Mouse (Mus musculus): ENCODE measurements around the gene Atxn10.

The Atxn10 gene

DNA sequence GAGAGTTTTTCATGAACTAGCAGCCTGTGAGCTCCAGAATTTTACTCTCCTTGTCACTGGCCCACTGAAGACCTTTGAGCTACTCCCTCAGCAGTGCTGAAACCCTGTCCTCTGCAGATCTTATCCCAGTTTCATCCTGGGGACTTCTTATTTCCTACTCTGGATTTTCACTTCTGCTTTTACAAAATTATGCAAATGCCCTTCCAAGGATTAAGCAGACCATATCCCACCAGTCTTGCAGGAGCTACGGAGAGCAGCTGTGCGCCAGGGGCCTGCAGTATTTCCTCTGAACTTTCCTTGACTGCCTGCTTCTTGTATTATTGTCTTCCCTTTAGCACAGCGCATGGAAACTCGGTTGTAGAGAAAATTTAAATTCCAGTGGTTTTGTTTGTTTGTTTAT is 68.7 kb downstream of the Atxn10 start:
- no peak for DNase-seq (ENCODE audit: low spot score)

DNA sequence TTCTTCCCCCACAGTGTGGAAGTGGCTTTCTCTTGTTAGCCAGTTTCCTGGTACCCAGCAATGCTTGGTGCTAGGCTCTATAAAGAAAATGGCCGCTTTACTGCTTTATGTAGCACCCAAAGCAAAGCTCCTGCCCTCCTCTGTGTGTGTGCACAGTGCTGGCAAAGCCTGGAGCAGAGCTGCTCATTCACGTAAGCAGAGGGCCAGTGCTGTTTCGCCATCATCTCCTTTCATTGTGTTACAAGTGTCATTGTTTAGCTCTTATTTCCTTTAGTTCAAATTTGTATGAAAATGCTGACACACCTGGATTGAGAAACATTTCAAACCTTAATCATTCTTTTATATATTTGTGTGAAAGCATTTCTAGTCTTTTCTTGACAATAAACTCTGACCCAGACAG is 69.5 kb downstream of the Atxn10 start:
- DNase-seq (ENCODE audit: low spot score) = no peak

DNA sequence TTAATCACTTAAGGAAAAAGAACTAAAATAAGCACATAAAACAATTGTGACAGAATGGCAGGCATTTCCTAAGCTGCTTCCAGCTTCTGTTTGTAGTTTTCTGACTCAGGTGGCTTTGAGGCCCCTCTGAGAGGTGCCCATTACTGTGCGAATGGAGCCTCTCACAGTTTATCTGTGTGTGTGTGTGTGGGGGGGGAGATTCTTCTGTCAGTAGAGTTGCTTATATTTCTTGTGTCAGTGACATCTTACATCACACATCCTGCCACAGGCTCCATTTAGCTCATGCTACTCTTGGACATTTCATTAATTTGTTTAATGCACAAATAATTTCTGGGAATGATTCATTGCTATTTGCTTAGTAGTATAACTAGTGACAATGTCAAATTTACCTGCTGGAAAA is 70.8 kb downstream of the Atxn10 start:
- no peak for DNase-seq (ENCODE audit: low spot score)

DNA sequence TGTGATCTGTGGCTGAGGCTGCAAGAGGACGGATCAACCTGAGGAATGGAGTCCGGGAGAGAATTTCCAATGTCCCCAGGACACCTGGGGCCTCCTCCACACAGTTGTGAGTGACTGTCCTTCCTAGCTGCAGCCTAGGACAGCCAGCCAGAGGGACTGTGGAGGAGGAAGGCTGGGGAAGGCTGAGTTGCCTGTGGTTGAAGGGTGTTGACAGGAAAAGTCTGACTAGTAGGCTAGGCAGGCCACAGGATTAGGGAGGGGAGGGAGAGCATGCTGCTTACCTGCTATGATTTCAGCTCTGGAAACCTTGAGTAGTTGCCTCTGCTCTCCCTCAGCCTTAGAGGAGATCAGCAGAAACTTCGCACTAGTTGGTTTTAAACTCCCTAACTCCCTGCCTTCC is 71.3 kb downstream of the Atxn10 start:
- no peak for DNase-seq (ENCODE audit: low spot score)

DNA sequence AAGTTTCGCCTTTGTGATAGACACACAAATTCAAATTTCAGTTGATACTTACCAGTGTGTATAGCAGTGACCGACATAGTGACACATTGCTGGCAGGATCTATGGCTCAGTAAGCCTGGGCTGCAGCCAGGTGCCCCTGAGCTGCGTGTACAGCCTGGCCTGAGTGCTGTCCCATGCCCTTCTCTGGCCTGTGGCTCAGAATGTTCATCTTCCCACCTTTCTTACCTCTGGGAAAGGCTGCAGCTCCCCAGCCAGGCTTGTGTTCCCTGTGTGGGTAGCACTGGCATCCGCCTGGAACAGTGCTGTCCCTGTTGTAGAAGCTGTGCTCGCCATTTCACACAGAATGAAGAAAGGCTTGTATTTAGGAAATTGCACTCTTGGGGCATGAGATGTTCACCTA is 72.7 kb downstream of the Atxn10 start:
- DNase-seq (ENCODE audit: low spot score) = no peak

DNA sequence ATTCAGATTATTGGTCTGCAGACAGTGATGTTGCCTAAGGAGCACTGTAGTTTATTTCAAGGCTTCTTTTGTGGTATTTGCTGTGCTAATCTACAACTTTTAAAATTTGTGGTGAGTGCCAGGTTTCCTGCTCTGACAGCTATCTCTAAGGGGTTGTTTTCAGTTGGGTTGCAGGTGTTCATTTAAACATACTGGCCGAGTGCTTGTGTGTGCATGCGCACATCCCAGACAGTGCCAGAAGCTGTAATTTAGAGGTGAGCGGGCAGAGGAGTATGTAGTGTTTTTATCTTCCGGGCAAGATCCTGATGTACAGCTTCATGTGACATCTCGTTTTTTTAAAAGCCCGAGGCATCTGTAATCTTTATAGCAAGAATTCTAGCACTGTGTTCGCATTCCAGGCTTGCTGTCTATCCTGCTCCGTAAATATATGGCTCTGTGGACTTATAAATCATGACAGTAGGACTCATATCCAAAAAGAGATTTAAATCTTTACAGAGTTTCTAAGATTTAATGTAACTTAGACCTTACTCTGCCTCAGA is 73.3 kb downstream of the Atxn10 start:
- DNase-seq (ENCODE audit: low spot score) = no peak

DNA sequence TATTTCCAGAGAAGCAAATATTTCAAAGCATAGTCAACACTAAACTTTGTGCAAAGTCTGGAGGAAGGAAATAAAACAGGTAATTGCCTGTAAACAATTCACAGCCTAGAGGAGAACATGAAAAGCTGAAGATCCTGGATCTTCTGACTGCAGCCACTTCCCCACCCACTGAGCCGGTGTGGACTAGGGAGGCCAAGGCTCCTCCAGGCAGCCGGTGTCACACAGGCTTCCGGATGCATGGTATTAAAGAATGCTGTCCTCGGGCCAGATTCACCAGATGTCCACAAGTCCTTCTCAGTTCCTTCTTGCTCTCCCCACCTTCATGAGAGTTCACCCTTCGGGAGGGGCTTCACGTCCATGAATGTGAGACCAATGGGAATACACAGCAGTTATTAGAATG is 73.8 kb downstream of the Atxn10 start:
- no peak for DNase-seq (ENCODE audit: low spot score)

DNA sequence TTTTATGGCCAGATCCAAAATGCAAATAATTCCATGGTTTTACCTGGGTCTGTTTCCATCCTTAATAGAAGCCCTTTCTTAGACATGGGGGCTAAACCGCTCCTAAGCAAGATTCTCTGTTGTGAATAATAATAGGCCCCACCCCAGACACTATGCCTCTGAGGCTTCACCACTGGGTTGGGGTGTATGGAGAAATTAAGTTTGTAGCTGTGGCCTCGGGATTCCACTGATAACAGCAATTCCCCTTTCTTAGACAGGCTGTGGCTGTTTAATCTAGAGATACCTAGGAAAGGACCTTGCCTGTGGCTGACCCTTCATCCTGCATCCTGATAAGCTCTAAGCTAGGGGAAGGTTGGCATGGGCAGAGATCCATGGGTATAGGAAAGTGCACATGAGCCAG is 78.6 kb downstream of the Atxn10 start:
- no peak for DNase-seq (ENCODE audit: low spot score)

DNA sequence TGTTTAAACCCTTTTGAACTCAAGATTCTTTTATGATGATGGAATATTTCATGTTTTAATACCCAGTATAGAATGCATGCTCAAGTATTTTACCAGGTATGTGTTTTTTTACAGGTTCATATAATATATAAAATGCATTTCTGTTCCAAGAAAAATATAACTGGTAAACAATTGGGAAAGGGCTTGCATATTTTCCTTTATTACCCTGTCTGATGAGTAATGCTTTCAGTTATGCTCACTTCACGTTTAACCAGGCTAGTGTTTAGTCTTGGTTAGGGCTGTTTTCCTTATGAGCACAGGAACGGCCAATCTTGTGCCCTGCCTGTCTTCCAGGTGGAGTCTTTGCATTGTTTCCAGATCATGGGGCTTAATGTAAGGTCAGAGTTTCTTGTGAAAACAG is 84.6 kb downstream of the Atxn10 start:
- no peak for DNase-seq (ENCODE audit: low spot score)

DNA sequence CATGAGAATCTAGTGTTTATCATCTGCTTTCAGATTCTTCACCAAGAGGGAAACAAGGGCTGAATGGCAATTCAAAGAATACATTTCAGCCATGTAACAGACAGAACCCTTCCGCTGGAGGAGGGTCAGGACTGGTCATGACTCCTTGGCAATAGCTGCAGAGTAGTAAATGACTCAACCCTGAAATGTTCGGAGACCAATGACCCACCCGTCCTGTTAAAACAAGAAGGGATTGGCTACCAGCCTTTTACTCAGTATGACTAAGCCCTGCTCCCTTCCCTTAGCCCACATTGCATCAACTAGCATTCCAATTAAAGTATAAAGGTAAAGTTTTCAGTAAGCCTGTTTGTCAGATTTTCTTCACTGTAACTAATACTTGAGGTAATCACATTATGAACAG is 88.2 kb downstream of the Atxn10 start:
- no peak for DNase-seq (ENCODE audit: low spot score)

DNA sequence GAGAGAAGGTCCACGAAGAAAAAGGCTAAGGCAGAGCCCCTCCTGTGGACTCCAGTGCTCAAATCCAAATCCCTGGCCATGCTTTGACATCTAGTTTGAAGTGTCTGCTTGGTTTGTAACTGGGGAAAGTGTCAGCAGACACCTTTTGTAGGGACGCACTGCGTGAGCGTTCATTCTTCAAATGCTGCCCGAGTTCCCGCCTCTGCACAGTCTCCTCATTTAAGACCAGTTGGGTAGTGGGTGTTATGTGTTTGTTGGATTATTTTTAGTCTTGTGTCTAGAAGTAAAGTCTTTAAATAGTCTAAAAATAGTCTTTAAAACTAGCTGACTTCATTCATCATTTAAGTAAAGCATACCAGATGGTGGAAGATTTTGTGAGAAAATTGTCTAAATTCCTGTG is 92.1 kb downstream of the Atxn10 start:
- DNase-seq (ENCODE audit: low spot score) = no peak

DNA sequence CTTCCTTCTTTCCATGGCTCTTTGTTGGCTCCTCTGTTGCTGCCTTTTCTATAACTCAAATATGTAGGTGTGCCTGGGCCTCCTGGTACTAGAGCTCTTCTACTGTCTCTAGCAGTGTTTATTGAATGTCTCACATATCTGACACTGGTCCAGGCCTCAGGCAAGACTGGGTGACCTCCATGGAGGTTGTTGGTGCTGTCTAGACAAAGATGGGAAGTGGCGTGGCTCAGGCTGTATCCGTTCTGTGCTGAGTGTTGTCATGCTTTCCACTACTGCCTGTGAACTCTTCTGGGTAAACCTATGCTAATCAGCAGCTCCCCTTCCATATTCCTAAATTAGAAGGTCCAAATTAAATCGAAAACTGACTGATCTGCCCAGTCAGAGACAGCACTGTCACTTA is 106.5 kb downstream of the Atxn10 start:
- no peak for DNase-seq (ENCODE audit: low spot score)

DNA sequence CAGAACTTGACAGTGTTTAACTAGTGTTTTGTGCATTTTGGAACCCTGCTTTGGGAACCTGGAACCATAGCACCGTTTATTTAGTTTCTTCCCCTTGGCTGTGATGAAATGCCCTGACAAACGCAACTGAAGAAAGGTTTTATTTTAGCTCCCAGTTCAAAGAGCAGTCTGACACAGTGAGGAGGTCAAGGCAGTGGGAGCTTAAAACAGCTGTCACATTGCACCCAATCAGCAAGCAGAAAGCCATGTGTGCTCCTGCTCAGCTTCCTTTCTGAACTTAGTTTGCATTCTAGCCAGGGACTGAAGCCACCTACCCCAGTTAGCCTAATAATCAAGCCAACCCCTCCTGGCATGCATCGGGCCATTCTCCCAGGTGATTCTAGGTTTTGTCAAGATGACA is 110.6 kb downstream of the Atxn10 start:
- no peak for DNase-seq (ENCODE audit: low spot score)

DNA sequence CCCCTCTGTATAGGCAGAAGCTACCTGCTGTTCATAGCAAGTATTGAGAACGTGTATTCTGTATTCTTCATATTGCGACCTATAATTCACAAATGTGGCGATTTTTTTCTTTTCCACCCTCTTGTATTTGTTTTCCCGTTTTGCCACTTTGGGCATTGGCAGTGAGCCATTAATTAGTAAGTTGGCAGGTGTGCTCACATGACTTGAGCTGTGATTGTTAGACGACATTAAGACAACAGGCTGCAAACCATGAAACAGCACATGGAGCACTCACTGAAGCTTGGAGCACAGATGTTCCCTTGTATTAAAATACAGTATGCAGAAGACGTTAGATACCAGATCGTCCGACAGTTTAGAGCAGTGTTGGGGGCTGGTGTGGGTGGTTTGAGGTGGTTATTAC is 120.8 kb downstream of the Atxn10 start:
- no peak for DNase-seq (ENCODE audit: low spot score)

DNA sequence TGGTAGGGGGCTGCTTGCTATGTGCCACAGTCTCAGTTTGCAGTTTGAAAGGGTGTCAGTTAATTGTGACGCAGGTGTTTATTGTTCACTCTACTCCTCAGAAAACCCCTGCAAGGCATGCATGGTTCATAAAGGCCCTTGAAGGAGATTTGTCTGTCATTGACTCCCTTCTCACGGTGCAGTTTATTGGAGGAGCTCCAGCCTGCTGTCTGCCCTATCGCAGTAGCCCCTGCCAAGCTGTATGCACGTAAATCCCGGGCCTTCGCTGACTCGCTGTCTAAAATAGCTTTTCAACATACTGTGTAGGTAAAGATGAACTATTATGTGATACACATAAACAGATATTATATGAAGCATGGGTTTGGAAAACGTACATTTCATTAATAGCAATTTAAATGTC is 121.8 kb downstream of the Atxn10 start:
- no peak for DNase-seq (ENCODE audit: low spot score)

DNA sequence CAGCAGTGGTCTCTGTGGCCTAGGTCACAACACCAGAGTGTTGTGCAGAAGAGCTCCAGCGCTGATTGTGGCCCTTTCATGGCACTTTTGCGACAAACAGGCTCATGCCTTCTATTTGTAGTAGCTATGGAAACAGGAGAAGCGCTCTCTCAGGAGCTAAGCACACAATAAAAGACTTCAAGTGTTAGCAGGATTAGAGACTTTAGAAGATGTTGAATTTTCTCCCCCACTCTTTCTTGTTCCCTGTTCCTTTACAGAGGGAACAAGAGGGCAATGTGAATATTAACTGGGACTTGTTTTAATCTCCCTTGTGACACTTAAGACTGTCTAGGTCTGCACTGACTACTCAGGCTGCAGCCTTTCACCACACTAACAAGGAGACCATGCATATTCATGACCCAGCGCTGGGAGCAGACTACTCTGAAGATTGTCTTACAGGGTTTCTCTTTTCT is 122.6 kb downstream of the Atxn10 start:
- DNase-seq (ENCODE audit: low spot score) = peak; percentile 72

DNA sequence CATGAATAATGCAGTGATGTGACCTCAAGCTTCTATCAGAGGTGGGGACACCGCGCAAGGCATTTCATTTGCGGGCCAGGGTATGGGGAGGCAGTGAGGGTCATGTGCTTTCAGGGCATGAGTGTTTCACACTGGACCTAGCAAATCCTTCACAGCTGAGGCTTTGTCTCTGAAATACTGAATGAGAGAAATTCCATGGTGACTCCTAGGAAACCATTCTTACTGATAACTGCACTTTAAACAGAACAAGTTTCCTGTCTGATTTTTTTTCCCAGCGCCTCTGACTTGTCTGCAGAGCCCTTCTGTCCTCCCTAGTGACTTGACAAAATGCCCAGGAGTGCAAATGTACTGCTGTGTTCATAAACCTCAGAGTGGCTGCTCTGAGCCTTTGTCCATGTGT is 125.5 kb downstream of the Atxn10 start:
- DNase-seq (ENCODE audit: low spot score) = peak; percentile 89

DNA sequence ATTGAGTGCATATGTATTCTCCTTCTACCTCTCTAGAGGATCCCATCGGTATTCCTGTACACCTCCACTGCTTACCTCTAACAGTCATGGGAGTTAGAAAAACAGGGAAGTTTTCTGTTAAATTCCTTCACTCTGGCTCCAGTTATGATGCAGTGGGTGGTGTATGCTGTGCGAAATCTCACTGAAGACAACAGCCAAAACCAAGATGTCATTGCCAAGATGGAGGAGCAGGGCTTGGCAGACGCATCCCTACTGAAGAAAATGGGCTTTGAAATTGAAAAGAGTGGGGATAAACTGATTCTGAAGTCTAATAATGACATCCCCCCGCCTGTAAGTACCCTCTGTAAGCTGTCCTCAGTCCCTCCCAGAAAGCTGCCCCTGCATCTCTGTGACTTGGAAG is 126.1 kb downstream of the Atxn10 start:
- DNase-seq (ENCODE audit: low spot score) = no peak

DNA sequence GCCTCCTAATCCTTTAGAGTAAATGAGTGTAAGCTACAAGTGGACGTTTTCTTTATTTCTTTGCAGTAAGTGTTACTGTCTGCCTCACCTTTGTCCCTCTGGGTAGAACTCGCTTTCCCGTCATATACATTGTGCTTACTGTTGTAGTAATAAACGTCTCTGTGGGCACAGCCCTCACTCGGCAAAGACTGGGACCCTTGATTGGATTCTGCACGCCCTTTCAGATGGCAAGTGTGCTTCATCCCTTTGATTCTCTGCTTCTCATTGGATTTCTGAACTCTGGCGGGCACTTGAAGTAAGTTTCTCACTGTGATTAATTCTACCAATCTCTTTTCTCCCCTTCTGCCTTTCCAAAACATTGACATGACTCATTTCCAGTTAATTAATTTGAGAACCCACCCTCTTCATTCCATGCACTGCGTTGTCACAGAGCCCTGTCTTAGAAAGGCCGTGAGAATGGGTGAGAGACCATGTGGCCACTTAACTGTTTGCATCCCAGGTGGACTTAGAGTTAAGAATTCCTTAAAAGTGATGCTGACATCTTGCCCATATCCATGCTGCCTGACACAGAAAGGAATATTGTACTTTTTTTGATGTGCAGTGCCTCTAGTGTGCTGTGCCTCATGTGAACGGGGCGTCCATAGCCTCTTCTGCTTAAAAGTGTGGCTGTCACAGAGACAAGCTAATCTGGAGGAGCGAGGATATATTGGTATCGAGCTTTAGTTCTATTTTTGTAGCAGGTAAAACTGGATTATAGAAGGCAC is 127.2 kb downstream of the Atxn10 start:
- peak; percentile 61 for DNase-seq (ENCODE audit: low spot score)

DNA sequence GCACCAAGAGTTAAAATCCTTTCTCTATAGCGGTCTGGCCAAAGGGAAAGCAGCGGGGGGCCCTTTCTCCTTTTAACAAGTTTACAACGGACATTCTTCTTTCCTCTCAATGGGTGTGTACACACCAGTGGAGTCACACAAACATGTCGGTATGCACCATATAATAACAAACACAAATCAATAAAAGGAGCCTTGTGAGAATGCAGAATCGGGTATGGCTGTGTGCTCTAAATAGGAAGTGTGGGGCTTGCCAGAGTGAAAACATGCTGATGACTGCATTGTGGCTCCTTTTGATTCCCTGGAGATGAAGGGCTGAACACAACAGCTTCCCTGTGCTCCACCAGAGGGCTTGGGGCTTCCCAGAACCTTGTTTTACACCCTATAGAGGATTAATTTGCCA is 128.1 kb downstream of the Atxn10 start:
- DNase-seq (ENCODE audit: low spot score) = peak; percentile 85

DNA sequence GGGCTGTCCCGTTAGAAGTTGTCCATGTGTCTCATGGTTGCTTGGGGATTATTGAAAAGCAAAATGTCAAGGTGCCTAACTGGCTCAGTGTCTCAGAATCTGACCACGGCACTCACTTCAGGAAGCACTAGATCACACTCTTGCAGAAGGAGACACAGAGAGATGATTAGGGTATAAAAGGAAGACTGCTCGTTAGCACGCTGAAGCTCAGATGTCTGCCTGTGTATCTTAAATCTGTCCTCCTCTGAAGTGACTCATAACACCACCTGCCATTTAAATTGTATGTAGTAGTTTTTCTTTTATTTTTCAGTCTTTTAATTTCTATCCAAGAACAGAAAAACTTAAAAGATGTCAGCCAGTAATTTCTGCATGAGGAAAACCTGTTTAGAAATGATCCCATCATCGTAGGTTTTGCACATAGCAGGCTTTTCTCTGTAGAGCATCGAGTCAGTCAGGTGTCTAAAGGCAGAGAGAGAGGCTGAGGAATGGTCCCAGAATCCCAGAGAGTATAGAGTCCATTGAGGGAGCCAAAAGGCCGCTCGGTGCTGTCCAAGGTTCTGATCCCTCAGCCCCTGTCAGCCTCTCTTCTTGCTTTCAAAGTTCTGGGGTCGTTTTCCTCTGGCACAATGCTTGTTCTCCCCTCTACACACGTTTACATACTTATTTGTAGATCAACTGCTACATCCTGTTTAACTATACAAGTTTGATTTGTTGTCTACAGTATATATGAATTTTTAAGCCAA is 128.9 kb downstream of the Atxn10 start:
- peak; percentile 69 for DNase-seq (ENCODE audit: low spot score)

DNA sequence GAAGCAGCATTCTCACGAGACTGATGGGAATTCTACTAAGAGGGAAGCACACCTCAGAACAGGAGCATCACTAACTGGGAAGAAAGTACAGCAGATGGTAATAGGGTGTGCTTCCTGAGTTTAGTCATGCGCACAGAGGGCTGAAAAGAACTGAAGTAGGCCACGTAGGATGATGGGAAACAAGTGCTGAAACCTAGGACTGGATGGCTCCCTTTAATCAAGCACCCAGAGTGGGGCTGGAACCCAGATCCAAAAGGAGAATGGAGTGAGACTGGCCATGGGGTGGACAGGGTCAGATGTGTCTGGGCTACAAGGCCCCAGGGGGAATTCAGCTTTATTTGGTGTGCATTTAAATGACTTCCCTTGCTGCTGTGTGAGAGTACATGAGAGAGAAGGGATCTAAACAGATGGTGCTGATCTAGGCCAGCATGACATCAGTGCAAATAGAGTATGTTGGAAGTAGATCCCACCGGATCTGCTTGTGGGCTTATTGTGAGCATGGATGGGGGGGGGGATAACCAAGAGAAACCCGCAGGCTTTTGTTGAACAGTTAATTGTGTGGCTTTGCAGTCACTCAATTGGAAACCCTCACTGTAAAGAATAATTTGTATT is 130.5 kb downstream of the Atxn10 start:
- no peak for DNase-seq (ENCODE audit: low spot score)

DNA sequence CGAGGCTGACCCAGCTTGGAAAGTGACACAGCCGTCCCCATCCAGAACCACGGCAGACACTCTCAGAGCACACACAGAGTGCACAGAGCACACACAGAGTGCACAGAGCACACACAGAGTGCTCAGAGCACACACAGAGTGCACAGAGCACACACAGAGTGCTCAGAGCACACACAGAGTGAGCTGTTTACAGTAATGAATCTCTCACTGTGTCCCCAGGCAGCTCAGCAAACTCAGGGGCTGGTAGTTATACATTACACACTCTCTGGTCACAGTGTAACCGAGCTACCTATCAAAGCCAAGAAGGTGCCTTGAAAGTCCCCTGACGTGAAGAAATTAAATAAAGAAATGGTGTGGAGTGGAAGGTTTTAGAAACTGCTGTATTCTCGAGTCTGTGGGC is 133.4 kb downstream of the Atxn10 start:
- DNase-seq (ENCODE audit: low spot score) = no peak
